Mouse (Mus musculus): ENCODE measurements around the gene Grm8.

The Grm8 gene

DNA sequence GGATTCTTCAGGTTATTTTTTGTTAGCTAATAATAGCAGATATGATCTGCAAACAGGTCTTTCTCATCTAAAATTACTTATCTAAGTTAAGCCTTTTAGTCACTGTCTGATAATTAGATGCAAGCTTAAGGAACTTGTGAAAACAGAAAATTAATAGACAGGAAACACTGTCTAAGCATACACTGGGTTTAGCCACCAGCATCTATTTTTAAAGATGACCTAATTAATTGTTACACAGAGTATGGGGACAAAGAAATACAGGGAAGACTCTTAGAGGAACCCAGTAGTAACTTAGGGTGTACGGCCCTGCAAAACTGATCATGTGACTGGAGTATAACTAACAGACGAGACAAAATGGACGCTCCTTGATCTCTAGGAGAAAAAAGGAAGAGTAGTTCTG, 92.6 kb downstream of the Grm8 start:
- no peak for DNase-seq (ENCODE audit: low read depth, low spot score)

DNA sequence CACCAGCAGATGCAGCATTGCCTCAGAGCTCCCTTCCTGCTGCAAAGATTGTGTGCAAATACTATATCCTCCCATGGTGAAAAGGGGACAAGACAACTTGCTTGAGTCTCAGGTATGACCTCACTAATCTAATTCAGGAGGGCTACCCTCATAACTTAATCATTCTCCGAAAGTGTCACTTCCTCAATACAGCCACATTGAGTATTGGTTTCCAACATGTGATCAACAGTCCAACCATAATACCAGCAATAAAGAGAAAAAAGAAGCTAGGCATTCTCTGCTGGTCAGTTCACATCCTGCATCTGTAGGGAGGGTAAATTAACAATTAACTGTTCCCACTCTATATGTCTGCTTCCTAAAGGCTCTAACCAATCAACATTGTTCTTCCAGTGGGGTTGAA, 94.2 kb downstream of the Grm8 start:
- DNase-seq (ENCODE audit: low read depth, low spot score) = no peak

DNA sequence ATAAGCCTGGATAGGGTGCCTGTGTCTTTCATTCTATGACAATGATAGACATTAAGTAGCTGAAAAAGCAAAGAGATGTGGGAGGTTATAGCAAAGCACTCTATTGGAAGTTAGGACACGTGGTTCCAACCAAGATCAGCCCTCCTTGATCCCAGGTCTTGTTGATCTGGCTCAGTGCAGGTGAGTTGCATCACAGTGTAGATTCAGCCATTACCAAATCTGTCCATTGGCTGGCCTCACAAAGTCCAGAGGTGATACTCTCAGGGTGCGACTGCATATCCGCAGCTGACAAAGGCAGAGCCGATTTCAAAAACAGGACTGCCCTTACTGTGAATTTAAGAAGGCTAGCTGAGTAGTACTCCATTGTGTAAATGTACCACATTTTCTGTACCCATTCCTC, 103.0 kb downstream of the Grm8 start:
- DNase-seq (ENCODE audit: low read depth, low spot score) = no peak

DNA sequence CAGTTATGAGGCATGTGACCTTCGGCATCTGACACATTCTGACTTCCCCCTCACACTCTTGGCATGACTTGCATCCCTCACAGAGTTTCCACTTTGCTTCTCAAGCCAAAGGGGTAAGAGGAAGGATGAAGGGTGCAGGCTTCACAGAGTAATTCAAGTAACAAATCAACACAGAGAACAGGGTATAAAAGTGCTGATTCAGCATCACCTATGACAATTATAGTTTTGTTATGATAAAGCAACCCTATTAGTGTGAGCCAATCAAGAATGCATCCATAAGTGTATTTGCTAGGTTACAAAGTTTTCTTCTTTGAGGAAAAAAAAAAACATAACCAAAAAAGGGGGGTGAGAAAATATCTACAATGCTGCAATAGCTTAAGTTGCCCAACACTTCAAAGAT, 117.3 kb downstream of the Grm8 start:
- no peak for DNase-seq (ENCODE audit: low read depth, low spot score)

DNA sequence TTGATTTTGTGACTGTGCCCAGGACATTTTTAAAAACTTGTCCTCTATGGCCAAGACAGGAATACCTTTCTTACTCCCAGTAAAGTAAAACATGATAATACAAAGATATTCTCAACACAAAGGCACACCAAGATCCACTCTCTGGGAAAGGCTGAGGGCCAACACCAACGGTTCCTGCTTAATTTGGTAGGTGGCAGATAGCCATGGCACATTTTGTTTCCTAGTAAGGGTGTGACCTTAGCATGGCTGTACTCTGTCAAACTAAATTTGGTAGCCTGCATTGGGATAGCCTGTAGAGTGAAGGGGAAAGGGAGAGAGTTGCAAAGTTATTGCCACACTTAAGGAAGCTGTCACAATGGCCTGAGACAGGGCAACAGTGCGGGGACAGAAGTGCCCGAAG, 128.0 kb downstream of the Grm8 start:
- DNase-seq (ENCODE audit: low read depth, low spot score) = no peak

DNA sequence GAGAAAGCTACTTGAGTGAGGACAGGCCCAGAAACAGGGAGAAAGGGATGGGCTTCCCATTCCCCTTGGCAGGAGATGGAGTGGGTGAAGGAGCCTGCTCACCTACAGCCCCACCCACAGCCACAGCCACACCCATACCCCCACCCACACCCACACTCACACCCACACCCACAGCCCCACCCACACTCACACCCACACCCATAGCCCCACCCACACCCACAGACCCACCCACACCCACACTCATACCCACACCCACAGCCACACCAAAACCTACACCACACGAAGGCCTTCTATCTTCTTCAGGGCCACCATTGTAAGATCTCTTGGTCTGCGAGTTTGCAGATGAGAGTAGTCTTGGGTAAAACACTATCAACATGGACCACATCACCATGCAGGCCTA, 137.7 kb downstream of the Grm8 start:
- DNase-seq (ENCODE audit: low read depth, low spot score) = no peak

DNA sequence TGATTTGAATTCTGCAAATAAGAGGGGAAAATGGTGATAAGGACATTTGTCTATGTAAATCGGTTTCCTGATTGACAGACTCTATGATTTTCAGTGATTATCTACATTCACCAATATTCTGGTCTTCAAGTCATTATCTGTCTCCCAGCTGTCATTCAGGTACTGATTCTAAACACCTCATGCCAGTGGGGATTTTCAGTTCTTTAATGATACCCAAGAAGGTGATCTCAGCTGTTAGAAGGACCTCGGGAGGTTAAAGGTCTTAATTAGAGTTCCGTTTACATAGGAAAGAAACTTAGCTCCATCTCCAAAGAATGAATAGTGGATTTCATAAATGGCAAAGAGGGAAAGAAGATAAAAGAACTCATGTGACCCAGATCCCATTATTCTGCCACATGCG, 143.7 kb downstream of the Grm8 start:
- DNase-seq (ENCODE audit: low read depth, low spot score) = no peak

DNA sequence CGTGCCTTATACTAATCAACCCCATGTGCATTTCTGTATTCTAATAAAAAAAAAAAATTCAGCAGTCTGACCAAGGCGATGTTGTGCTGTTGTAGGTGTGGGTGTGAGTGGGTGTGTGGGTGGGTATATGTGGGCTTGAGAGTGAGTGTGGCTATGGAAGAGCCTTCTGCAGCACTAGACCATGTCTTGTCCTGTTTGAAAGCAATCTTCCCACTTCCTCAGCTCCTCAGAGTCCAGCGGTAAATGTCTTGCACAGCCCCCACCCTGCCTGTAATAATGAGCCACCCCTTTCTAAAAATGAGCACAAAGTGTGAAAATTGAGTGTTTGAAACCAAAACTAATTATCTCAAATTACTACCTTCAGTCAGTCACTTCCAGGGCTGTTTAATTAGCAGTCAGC, 152.4 kb downstream of the Grm8 start:
- DNase-seq (ENCODE audit: low read depth, low spot score) = no peak

DNA sequence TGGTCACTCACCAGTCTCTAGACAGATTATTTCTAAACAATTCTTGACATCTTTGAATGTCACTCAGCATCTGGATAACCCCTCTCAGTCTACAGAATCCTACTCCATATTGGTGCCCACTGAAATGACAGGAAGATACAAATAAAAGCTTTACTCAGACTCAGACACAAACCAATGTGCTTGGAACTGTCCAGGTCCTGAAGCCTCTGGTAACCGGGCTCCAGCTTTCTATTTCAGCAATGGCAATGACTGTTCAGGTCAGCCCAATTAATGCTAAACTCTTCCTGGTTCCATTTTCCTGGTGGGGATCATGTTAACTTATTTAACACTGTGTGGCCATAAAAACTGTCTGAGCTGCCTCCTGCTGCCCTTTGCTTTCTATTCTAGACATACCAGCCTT, 153.0 kb downstream of the Grm8 start:
- DNase-seq (ENCODE audit: low read depth, low spot score) = no peak

DNA sequence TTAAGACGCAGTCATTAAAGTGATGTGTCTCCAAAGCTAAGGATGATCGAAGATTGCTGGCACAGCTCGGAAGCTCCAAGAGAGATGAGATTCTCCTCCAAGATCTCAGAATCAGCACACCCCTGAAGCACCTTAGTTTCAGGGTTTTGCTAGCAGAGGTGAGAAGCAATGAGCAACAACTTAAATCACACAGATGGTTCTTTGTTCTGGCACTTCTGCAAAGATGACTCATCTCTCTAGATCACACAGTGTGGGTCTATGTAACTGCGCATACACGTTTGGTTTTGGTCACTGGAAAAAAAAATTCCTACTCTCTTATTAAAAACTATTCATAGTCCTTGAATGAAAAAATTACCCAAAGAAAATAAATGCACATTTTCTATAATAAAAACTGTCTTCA, 157.6 kb downstream of the Grm8 start:
- DNase-seq (ENCODE audit: low read depth, low spot score) = no peak

DNA sequence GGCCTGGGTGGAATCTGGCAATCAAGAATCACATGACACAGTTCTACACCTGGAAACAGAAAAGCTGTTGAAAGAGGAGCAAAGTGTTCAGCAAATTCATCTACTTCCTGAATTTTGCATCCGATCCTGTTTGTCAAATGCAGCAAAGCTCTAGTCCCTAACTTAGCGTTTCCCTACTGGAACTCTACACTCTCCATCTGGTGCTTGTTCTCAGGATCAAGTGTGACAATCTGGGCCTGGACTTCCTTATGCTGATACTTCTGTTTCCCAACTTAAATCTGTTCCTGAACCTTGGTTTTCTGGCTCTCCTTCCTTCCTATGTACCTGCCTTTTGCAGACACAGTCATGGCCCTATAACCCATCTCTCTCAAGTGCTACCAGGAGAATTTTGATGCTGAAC, 166.1 kb downstream of the Grm8 start:
- no peak for DNase-seq (ENCODE audit: low read depth, low spot score)

DNA sequence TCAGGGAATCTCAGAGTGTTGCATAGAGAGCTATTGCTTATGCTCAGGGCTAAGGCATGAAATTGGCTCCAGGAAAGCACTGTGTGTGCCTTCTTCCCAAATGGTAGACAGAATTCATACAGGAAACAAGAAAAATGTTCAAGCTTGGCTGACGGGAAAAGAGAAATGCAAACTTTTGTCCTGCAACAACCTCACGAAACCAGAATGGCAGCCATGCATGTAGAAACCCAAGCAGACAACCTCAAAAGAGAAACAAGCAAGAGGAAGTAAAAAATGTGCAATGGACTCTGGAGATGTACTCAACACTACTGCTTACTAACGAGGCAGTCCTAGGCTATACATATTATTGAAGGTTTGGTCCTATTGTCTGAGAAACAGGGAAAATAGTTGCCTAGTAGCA, 167.9 kb downstream of the Grm8 start:
- DNase-seq (ENCODE audit: low read depth, low spot score) = no peak

DNA sequence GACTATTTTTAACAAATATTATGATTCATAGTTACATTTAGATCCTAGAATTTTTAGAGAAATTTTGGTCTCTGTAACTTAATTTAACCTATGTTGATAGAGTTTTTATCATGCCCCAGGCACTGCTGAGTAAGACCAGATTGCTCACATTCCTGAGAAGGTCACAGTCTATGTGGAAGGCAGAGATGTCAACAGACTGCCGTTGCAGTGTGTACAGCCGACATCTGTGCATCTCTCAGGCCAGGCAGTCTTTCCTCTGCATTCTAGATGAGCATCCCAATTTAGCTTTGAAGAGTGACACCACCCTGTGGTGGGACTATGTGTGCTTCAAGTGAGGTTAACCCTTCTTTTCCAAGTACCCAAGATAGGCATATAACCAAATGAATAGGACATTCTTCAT, 169.7 kb downstream of the Grm8 start:
- DNase-seq (ENCODE audit: low read depth, low spot score) = no peak

DNA sequence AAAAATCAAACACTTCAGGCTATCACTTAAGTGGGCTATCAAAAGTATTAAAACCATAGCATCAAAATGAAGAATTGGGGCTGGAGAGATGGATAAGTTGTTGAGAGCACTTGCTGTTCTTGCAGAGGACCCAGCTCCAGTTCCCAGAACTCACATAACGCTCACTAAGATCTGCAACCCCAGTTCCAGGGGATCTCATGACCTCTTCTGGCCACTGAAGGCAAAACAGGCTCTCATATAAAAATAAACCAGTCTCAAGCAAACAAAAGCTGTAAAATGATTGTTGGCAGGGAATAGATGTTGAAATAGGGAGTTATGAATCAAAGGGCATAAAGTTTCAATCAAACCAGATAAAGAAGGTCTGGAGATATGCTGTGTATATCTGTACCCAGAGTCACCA, 171.1 kb downstream of the Grm8 start:
- no peak for DNase-seq (ENCODE audit: low read depth, low spot score)

DNA sequence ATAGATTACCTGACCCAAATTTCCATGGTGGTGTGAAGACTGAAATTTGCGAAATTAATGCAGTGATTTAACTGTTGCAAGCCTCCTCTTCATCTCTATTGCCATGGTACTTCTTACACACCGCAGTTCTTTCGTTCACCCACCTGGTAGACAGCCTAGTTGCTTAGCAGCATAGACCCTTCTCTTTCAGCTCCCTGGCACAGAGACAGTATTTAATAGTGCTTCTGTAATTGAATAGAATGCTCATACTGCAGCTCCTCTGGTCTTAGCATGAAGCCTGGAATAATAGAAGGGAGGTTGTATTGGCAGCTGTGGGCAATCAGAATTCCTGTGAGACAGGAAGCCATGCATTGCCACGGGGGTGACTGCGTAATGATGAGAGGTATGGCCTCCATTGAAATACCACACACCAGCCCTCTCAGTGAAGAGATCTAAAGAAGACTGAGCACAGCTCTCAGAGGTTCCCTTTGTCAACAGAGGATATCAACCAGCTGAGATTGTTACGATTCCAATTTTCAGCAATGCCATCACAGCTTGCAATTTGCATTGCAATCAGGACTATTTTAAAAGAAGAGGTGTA, 178.6 kb downstream of the Grm8 start:
- DNase-seq (ENCODE audit: low read depth, low spot score) = no peak

DNA sequence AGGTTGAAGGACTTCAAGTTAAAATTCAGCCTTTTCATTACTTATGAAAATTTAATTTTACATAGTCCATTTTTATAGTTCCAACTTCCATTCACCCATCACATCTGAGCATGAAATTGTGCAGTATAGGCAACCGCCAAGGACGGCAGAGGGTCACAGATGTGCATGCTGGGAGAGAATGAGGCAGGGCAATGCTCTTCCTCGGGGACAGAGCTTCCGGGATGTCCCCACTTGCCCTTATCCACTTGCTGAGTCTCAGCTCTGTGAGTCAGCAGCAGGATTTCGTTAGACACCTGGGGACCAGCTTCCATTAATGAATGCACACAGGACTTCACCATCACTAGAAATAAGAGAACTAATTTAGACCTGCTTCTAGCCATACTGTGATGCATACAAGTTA, 183.5 kb downstream of the Grm8 start:
- no peak for DNase-seq (ENCODE audit: low read depth, low spot score)

DNA sequence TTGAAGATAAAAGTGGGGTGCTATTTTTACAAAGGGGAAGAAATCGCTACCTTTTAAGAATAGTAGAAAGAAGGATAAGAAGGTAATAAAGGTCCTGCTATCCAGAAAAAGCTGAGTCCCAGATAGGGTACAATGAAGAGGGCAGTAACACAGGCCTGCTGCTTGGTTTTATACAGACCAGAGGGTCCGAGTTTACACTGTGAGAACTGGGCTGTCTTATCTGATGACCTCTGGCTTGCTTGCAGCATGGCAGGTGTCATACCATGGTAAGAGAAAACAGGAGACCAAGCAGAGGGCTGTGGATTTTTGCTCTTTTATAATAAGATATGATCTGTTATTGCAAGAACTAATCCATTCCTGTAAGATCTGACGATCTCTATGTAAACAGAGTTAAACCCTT, 206.9 kb downstream of the Grm8 start:
- no peak for DNase-seq (ENCODE audit: low read depth, low spot score)

DNA sequence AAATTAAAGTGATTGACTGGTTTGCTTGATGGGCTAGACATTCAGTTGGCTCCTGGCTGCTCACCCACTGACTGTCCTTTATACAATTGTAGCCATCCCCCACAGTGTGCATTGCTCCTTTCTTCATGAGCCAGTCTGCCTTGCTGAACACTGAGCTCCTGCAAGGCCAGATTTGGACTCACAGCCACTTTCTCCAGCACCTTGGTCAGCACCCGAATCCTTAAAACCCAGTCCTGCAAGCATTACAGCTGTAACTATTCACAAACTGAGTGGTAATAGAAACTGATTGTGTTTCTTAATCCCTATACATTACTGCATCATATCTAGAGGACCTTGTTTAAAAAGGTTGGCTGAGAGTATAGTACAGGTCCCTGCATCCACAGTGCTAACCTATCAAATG, 221.7 kb downstream of the Grm8 start:
- peak; percentile 23 for DNase-seq (ENCODE audit: low read depth, low spot score)

DNA sequence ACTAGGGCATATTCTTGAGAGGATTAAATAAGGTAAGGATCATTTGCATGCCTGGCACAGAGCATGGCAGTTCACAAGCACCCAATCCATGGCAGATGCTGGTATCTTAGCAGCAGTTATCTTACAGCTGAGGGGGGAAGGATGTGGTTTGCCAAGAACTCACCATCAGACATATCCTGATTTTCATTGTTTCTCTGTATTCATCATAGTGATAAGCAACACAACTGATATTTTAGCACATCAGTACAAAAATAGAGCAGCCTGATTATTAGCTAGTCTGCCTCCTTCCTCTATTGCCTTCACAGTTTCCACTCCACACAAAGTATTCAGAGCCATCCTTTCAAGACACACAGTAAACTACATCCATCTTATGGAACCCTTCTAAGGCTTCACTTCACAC, 230.6 kb downstream of the Grm8 start:
- DNase-seq (ENCODE audit: low read depth, low spot score) = no peak

DNA sequence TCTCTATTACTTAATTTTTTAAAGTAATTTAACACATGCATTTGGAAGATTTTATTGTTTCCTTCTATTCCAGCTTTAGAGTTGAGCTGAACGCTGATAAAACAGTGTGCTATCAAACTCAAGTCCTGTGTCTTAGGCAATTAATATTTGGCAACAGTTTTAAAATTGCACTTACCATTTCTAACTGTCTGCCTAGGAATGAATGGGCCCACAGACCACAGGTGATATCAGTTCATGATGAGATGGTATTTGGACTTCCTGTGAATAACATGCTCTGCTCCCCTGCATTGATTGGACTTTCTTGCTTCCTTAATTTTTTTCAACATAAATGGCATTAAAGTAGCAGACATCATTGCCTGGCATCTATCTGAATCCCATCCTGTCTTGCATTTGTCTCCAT, 232.8 kb downstream of the Grm8 start:
- no peak for DNase-seq (ENCODE audit: low read depth, low spot score)

DNA sequence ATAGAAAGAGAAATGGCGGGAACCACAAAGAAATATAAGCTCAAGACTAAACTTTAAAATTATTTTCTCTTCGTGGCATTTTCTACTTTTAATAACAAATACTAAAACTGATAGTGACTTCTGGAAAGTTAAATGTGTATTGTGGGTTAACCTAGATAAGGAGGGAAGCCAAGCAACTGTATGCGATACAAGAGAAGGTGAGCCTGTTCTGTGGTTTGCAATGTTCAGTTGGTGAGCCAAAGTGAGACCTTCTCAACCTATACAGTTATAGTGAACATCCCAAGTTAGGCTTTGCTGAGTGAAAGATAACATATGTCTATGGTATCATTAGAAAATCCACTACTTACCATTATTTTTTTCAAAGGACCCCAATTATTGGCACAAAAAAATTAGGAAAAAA, 233.6 kb downstream of the Grm8 start:
- no peak for DNase-seq (ENCODE audit: low read depth, low spot score)

DNA sequence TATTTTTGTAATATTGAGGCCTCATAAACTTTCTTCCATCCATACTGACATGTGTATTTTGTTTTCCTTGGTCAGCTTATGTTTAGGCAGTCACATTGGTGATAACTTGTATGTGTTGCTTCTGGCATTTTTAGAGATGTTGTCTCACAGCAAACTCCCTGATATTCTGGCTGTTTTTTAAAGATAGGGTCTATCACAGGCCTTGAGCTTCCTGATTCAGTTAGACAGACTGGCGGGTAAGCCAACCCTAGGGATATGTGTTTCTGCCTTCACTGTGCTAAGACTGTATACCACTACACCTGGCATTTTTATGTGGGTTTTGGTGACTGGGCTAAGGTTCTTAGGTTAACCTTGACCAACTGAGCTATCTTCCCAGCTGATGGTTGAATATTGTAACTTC, 239.8 kb downstream of the Grm8 start:
- DNase-seq (ENCODE audit: low read depth, low spot score) = no peak

DNA sequence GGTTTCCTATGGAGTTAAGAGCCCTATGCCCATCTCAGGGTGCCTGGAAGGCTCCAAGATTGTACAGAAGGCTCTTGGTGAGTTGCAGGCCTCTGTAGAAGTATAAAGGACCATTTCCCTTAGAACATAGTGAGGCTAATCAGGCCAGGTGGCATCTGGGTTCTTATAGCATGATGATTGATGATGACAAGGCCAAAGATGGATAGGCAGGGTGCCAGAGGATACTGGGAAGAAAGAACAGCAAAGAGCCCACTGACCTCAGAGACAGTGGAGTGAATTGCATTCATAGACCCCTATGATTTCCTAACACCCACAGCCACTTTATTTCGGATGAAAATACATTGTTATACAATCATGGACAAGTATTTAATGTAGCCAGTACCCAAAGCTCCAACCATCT, 242.1 kb downstream of the Grm8 start:
- no peak for DNase-seq (ENCODE audit: low read depth, low spot score)

DNA sequence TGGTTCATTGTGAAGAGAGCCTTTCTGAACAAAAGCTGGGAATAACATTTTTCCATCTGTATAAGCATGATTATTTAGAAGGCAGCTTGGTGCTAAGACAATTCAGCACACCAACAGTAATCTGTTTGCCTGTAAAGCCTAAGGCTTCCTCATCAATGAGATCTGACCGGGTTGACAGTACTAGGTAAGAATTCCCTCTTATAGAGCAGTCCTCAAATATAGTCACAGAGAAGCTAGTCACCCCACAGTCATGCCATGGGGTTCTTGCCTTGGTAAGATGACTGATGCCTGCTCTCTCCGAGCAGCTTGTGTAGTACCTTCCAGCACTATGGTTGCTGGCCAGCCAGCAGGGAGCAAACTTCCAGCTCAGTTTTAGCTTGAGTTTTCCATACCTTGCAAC, 246.6 kb downstream of the Grm8 start:
- DNase-seq (ENCODE audit: low read depth, low spot score) = no peak

DNA sequence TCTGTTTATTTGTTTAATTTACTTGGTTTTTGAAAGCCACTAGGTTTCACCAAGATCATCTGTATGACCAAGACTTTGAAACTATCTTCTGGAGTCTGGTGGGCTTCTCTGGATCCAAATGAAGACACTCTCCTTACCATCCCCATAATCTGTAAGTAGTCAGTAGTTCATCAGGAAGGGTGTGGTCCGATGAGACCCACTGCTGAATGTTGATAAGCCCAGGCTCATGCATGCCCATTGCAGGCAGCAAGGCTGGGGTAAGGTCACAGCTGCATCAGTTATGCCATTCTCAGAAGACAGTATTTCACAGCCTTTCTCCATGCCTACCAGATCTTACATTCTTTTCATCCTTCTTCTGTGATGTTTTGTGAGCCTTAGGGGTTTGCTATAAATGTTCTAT, 247.1 kb downstream of the Grm8 start:
- DNase-seq (ENCODE audit: low read depth, low spot score) = no peak
